Mouse (Mus musculus) forebrain, embryonic 11.5 days (tissue): Measurements from ENCODE around the gene Speg. TPM values are rescaled to one million over a fixed set of nuclear protein-coding genes. Genes with fewer than 3 reads are reported as not detected.

ENCODE experiments used
- ATAC-seq: fragments of 200-750 bp; cut with Nextera tagmentation; replicated peaks from 2 replicates; pipeline ENCODE4 v1.8.0; 2017; ENCODE audit warnings: moderate TSS enrichment; ENCODE audit not compliant: low FRiP score
- DNase-seq: peaks from one replicate; pipeline ENCODE4 v3.0.0-alpha.2; 2017; ENCODE audit warnings: low spot score
- H3K27ac ChIP-seq: fragments of 300-500 bp; sonication (generic); 2 replicates; pipeline ENCODE4 v1.5.1; 2014; ENCODE audit warnings: low read depth, low read length
- H3K27me3 ChIP-seq: fragments of 300-500 bp; sonication (generic); 2 replicates; pipeline ENCODE4 v1.6.1; 2014; ENCODE audit warnings: mild to moderate bottlenecking, low read length, mixed read lengths; ENCODE audit not compliant: control insufficient read depth, insufficient read depth
- H3K36me3 ChIP-seq: fragments of 300-500 bp; sonication (generic); 2 replicates; pipeline ENCODE4 v1.6.1; 2014; ENCODE audit warnings: mild to moderate bottlenecking, low read length, moderate library complexity, mixed read lengths; ENCODE audit not compliant: control insufficient read depth, insufficient read depth
- H3K4me1 ChIP-seq: fragments of 300-500 bp; sonication (generic); replicated peaks from 2 replicates; pipeline ENCODE4 v1.6.1; 2014; ENCODE audit warnings: low read length, mixed read lengths; ENCODE audit not compliant: control insufficient read depth, insufficient read depth
- H3K4me2 ChIP-seq: fragments of 300-500 bp; sonication (generic); 2 replicates; pipeline ENCODE4 v1.6.1; 2014; ENCODE audit warnings: low read depth, mild to moderate bottlenecking, low read length, moderate library complexity, mixed read lengths; ENCODE audit not compliant: severe bottlenecking
- H3K4me3 ChIP-seq: fragments of 300-500 bp; sonication (generic); 2 replicates; pipeline ENCODE4 v1.5.1; 2014; ENCODE audit warnings: low read depth, low read length
- H3K9ac ChIP-seq: fragments of 300-500 bp; sonication (generic); 2 replicates; pipeline ENCODE4 v1.6.1; 2014; ENCODE audit warnings: low read length
- H3K9me3 ChIP-seq: fragments of 300-500 bp; sonication (generic); 2 replicates; pipeline ENCODE4 v1.6.1; 2016; ENCODE audit warnings: low read length, mixed read lengths; ENCODE audit not compliant: control insufficient read depth
- WGBS: fragments of 180-500 bp; shearing (Covaris S2); extraction: QIAGEN DNeasy Blood & Tissue Kit; methylation state at CpG from one replicate; pipeline ENCODE4 v1.1.7; 2014; 5-methylcytosine and 5-hydroxymethylcytosine counted together
- polyA plus RNA-seq: library from polyadenylated mRNA; unstranded; fragments of >200 nt; fragmentation: Nextera tagmentation; extraction: Ambion mirVana; gene quantifications from 2 replicates; pipeline ENCODE4 v1.2.1, GENCODE M21; 2014

The Speg gene
- polyA plus RNA-seq: 14.1 and 16.0 TPM in 2 replicates

DNA sequence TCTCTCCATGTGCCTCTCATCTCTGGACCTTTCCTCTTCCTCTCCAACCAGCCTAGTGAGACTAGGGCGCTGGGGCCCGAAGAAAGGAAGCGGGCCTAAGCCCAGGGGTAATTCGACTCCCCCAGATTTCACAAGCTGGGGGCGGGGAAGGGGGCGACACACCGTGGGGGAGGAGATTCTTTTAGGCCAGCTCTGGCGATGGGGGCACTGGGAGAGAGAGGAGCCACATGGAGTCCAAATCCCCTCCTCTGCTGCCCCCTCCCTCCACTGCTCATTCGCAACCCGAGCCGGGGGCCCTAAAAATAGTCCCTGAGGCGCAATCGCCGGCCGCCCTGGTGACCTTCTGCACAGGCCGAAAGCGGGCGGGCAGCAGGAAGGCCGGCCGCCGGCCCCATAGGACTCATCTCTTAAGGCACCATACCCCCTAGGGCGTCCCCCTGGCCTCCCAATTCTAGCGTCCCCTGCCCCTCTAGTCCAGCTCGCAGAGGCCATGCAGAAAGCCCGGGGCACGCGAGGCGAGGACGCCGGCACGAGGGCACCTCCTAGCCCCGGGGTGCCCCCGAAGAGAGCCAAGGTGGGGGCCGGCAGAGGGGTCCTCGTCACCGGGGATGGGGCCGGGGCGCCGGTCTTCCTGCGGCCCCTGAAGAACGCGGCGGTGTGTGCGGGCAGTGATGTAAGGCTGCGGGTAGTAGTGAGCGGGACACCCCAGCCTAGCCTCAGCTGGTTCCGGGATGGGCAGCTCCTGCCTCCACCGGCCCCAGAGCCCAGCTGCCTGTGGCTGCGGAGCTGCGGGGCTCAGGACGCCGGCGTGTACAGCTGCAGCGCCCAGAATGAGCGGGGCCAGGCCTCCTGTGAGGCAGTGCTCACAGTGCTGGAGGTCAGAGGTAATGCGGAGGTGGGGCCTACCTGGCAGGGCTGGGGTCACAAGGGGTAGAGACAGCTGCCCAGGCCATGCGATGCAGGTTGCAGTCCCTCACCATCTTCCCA is at the start of gene Speg:
TSS of gene Speg (plus strand) at position 348 of the 987 bp plus-strand sequence.
- DNase-seq (no peak), ATAC-seq (peak; percentile 42; the same call in 1 of the 2 replicates)
- peak within 1 kb of the TSS; percentile 47 for H3K4me2 ChIP-seq
- no peaks in the 10 kb centered on the region for H3K9me3 ChIP-seq
- H3K4me3 ChIP-seq: peak within 1 kb of the TSS; percentile 8; the same call in 1 of the 2 replicates
- H3K27me3 ChIP-seq: peaks cover 10% of the 10 kb centered on the region
- 5% methylated on average over 53 of the region's 57 CpGs for WGBS
- H3K9ac ChIP-seq: peak within 1 kb of the TSS; percentile 20
- H3K4me1 ChIP-seq: peaks cover 7% of the 10 kb centered on the region
- no peak within 1 kb of the TSS for H3K27ac ChIP-seq
- no peaks in the 10 kb centered on the region for H3K36me3 ChIP-seq

- Histone ChIP-seq H3K4me3 (no peak overlapping the region), H3K27me3 (no peaks in the 10 kb centered on the region), H3K27ac (no peak overlapping the region), H3K4me2 (no peak overlapping the region), H3K9ac (no peak overlapping the region), H3K36me3 (no peaks in the 10 kb centered on the region), H3K4me1 (no peaks in the 10 kb centered on the region), H3K9me3 (no peaks in the 10 kb centered on the region; the same call in 1 of the 2 replicates)
- no peak for DNase-seq
- ATAC-seq: no peak
Observed at GRCm38 (mm10) chr1:75327461-75327860, 47.6 kb upstream of the Speg start.

GRCm38 (mm10) chr1:75331271-75331670 is 43.8 kb upstream of the Speg start:
- no peaks in the 10 kb centered on the region for H3K27me3 ChIP-seq
- no peak overlapping the region for H3K27ac ChIP-seq
- 78% methylated on average over 1 of the region's 1 CpGs for WGBS
- no peak overlapping the region for H3K9ac ChIP-seq
- DNase-seq (no peak), ATAC-seq (no peak)
- H3K9me3 ChIP-seq: no peaks in the 10 kb centered on the region; the same call in 1 of the 2 replicates
- no peak overlapping the region for H3K4me3 ChIP-seq
- H3K4me1 ChIP-seq: no peaks in the 10 kb centered on the region
- H3K4me2 ChIP-seq: no peak overlapping the region
- H3K36me3 ChIP-seq: no peaks in the 10 kb centered on the region

DNA sequence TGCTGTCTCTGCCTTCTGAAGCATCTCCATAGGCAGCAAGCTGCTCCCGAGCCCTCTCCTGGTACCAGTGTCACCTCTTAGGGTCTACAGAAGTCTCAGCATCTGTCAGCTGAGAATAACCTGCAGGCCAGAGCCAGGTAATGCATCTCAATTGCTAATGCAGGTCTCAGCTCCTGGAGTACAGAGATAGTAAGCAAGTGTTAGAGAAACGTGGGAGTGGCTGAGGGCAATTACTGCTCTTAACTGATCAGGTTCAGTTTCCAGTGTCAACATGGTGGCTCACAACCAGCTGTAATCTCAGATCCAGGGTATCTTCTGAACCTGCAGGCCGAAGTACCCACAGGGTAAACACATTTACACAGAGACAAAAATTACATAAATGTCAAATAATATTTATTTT is 38.6 kb upstream of the Speg start:
- Histone ChIP-seq H3K4me1 (no peaks in the 10 kb centered on the region), H3K9me3 (no peaks in the 10 kb centered on the region), H3K36me3 (no peaks in the 10 kb centered on the region), H3K27me3 (no peaks in the 10 kb centered on the region), H3K4me2 (no peak overlapping the region), H3K27ac (no peak overlapping the region), H3K9ac (no peak overlapping the region), H3K4me3 (no peak overlapping the region)
- DNase-seq (no peak), ATAC-seq (no peak)
- 76% methylated on average over 3 of the region's 3 CpGs for WGBS

- no peaks in the 10 kb centered on the region for H3K9me3 ChIP-seq
- H3K4me3 ChIP-seq: no peak overlapping the region
- H3K36me3 ChIP-seq: no peaks in the 10 kb centered on the region
- H3K27ac ChIP-seq: no peak overlapping the region
- no peak for DNase-seq
- ATAC-seq: no peak
- H3K9ac ChIP-seq: no peak overlapping the region
- WGBS: 90% methylated on average over 9 of the region's 9 CpGs
- H3K4me1 ChIP-seq: no peaks in the 10 kb centered on the region
- H3K4me2 ChIP-seq: no peak overlapping the region
- H3K27me3 ChIP-seq: no peaks in the 10 kb centered on the region
Observed at GRCm38 (mm10) chr1:75337097-75337496, 38.0 kb upstream of the Speg start.

GRCm38 (mm10) chr1:75338091-75338694 is 36.9 kb upstream of the Speg start:
- no peak overlapping the region for H3K4me2 ChIP-seq
- 51% methylated on average over 11 of the region's 11 CpGs for WGBS
- no peak for ATAC-seq

GRCm38 (mm10) chr1:75339337-75339736 is 35.8 kb upstream of the Speg start:
- WGBS: 54% methylated on average over 9 of the region's 9 CpGs
- Histone ChIP-seq H3K4me3 (no peak overlapping the region), H3K4me2 (no peak overlapping the region), H3K36me3 (no peaks in the 10 kb centered on the region), H3K9me3 (no peaks in the 10 kb centered on the region), H3K4me1 (peaks cover 6% of the 10 kb centered on the region), H3K27me3 (no peaks in the 10 kb centered on the region), H3K9ac (no peak overlapping the region), H3K27ac (no peak overlapping the region)
- ATAC-seq (no peak), DNase-seq (peak; percentile 51)

More at GRCm38 (mm10) chr1:75338091-75338694, 36.9 kb upstream of the Speg start:
- no peaks in the 10 kb centered on the region for H3K27me3 ChIP-seq
- no peaks in the 10 kb centered on the region for H3K4me1 ChIP-seq
- H3K4me3 ChIP-seq: no peak overlapping the region
- no peaks in the 10 kb centered on the region for H3K9me3 ChIP-seq
- H3K9ac ChIP-seq: no peak overlapping the region
- H3K27ac ChIP-seq: no peak overlapping the region
- no peak for DNase-seq
- H3K36me3 ChIP-seq: no peaks in the 10 kb centered on the region

- Histone ChIP-seq H3K4me1 (peaks cover 10% of the 10 kb centered on the region), H3K9ac (no peak overlapping the region), H3K36me3 (no peaks in the 10 kb centered on the region), H3K27ac (no peak overlapping the region), H3K4me3 (no peak overlapping the region), H3K27me3 (no peaks in the 10 kb centered on the region), H3K9me3 (no peaks in the 10 kb centered on the region), H3K4me2 (no peak overlapping the region)
- no peak for ATAC-seq
- 77% methylated on average over 2 of the region's 2 CpGs for WGBS
- no peak for DNase-seq
Observed at GRCm38 (mm10) chr1:75340519-75340918, 34.6 kb upstream of the Speg start.
